32 mouse cellular contexts compared by ENCODE assay signal in genomic region chr1:128549442-128549841, GRCm38 (mm10). TPM values are rescaled to one million over a fixed set of nuclear protein-coding genes. Genes with fewer than 3 reads are reported as not detected.
A peak's percentile ranks its signal among the peaks of the same experiment; 100 is the strongest.
DNase-seq lines count a peak whose midpoint lies in the region; TF ChIP-seq lines count a peak whose summit lies in the region.
"Had no signal": no experiment of that assay in that cellular context is flagged by ENCODE, and none has a peak within 500 bp of the region (broad histone marks: within the 10 kb centered on the region; RNA-seq: fewer than 3 reads in every experiment).

No protein-coding gene starts in this region.

- no peaks in the 10 kb centered on the region for H3K27me3 ChIP-seq in CH12.LX (replicated peaks)
- H3K27me3 ChIP-seq in midbrain, embryonic 10.5 days (ENCODE audit: low read depth, poor library complexity, severe bottlenecking): peaks cover 13% of the 10 kb centered on the region; the same call in 1 of the 2 replicates
- H3K27me3 ChIP-seq: embryonic facial prominence, embryonic 15.5 days; kidney, embryonic 15.5 days; limb, embryonic 15.5 days; liver, embryonic 13.5 days; neural tube, embryonic 13.5 days had no signal

- H3K4me1 ChIP-seq in CH12.LX (ENCODE audit: control insufficient read depth in 1 of 2, insufficient read depth in 2 of 2): peaks cover 12 to 28% of the 10 kb centered on the region in 2 experiments
- peaks cover 50% of the 10 kb centered on the region for H3K4me1 ChIP-seq in midbrain, embryonic 10.5 days
- H3K4me1 ChIP-seq: kidney, embryonic 15.5 days; limb, embryonic 10.5 days; limb, embryonic 15.5 days; liver, embryonic 13.5 days had no signal

- peaks cover 4% of the 10 kb centered on the region for H3K9me3 ChIP-seq in CH12.LX (replicated peaks; ENCODE audit: low read length)
- H3K9me3 ChIP-seq in midbrain, embryonic 10.5 days (replicated peaks): no peaks in the 10 kb centered on the region
- H3K9me3 ChIP-seq: embryonic facial prominence, embryonic 10.5 days; embryonic facial prominence, embryonic 15.5 days; heart, embryonic 13.5 days; kidney, embryonic 15.5 days; limb, embryonic 10.5 days; limb, embryonic 15.5 days; liver, embryonic 13.5 days; neural tube, embryonic 13.5 days had no signal

- peak overlapping the region; percentile 96 for H3K27ac ChIP-seq in CH12.LX (ENCODE audit: insufficient read depth, low read depth)
- H3K27ac ChIP-seq in midbrain, embryonic 10.5 days (replicated peaks): no peak overlapping the region; the same call in 1 of the 2 replicates
- H3K27ac ChIP-seq: embryonic facial prominence, embryonic 10.5 days; embryonic facial prominence, embryonic 15.5 days; heart, adult 2 months; heart, embryonic 13.5 days; hindbrain, embryonic 14.5 days; kidney, embryonic 15.5 days; limb, embryonic 10.5 days; limb, embryonic 15.5 days; liver, embryonic 13.5 days; macrophage; neural tube, embryonic 13.5 days had no signal

- H3K4me3 ChIP-seq in CH12.LX (replicated peaks in 1 of 3; ENCODE audit: low read depth in 2 of 3, low read length in 2 of 3, poor library complexity in 1 of 3): no peak overlapping the region
- H3K4me3 ChIP-seq in midbrain, embryonic 10.5 days: no peak overlapping the region
- H3K4me3 ChIP-seq: embryonic facial prominence, embryonic 10.5 days; embryonic facial prominence, embryonic 15.5 days; heart, adult 2 months; heart, embryonic 13.5 days; kidney, embryonic 15.5 days; limb, embryonic 10.5 days; limb, embryonic 15.5 days; liver, embryonic 13.5 days; neural tube, embryonic 13.5 days had no signal

- no peak; the same call in none of the 2 replicates for TF ChIP-seq RAD21 in CH12.LX (IDR thresholded peaks at IDR 0.05; ENCODE audit: low read depth, low read length)

- no peak for TF ChIP-seq EP300 in CH12.LX (IDR thresholded peaks at IDR 0.05; ENCODE audit: low read length)

- WGBS in midbrain, embryonic 10.5 days: 58% methylated on average over 5 of the region's 5 CpGs

- H3K36me3 ChIP-seq in CH12.LX (replicated peaks in 1 of 2; ENCODE audit: control insufficient read depth in 1 of 2, insufficient read depth in 1 of 2, low read length in 1 of 2): no peaks in the 10 kb centered on the region
- H3K36me3 ChIP-seq in midbrain, embryonic 10.5 days: no peaks in the 10 kb centered on the region
- H3K36me3 ChIP-seq: embryonic facial prominence, embryonic 10.5 days; embryonic facial prominence, embryonic 15.5 days; heart, embryonic 13.5 days; kidney, embryonic 15.5 days; limb, embryonic 10.5 days; limb, embryonic 15.5 days; liver, embryonic 13.5 days; neural tube, embryonic 13.5 days had no signal

- peak overlapping the region; percentile 77 for H3K9ac ChIP-seq in CH12.LX (ENCODE audit: insufficient read depth, low read depth)
- H3K9ac ChIP-seq: embryonic facial prominence, embryonic 15.5 days; heart, embryonic 13.5 days; hindbrain, embryonic 14.5 days; kidney, embryonic 15.5 days; limb, embryonic 15.5 days; liver, embryonic 13.5 days; neural tube, embryonic 13.5 days had no signal

- DNase-seq in A20 (ENCODE audit: low read depth, low spot score): peak; percentile 66
- DNase-seq in CH12.LX (ENCODE audit: extremely low read depth): peak; percentile 75
- peak; percentile 52 for DNase-seq in induced T-regulatory cell, adult 2 months (ENCODE audit: low read depth)
- peak; percentile 37 for DNase-seq in naive thymus-derived CD4-positive, alpha-beta T cell, adult 2 months (ENCODE audit: low read depth)
- DNase-seq in heart, adult 8-10 months (ENCODE audit: low spot score): no peak
- no peak for DNase-seq in frontal cortex, postnatal 14 days (ENCODE audit: low spot score in 2 of 2)
- no peak for DNase-seq in midbrain, embryonic 10.5 days (ENCODE audit: low spot score)
- DNase-seq in layer of hippocampus, postnatal 36 days: no peak
- DNase-seq: adrenal gland, adult 2 months; adrenal gland, postnatal 36 days; cerebellum, adult 2 months; cerebellum, postnatal 14 days; gastrocnemius, postnatal 25 days; heart, adult 2 months; heart, postnatal 10 days; kidney, adult 11 months; kidney, postnatal 25 days; liver, embryonic 13.5 days; lung, adult 18-20 months; lung, postnatal 10 days; midbrain, embryonic 14.5 days; thymus, adult 18-20 months; thymus, postnatal 25 days had no signal

- H3K4me2 ChIP-seq in CH12.LX (ENCODE audit: insufficient read depth, low read depth, poor library complexity, severe bottlenecking): peak overlapping the region; percentile 54
- H3K4me2 ChIP-seq: embryonic facial prominence, embryonic 15.5 days; heart, embryonic 13.5 days; hindbrain, embryonic 14.5 days; kidney, embryonic 15.5 days; limb, embryonic 15.5 days; liver, embryonic 13.5 days; neural tube, embryonic 13.5 days had no signal

- no peak for TF ChIP-seq CTCF in CH12.LX (conservative IDR thresholded peaks at IDR 0.05 in 1 of 2, IDR thresholded peaks at IDR 0.05 in 1 of 2; ENCODE audit: low read depth in 2 of 2, low read length in 2 of 2)

- dilution Hi-C loops in CH12.LX (cut with MboI; ENCODE audit: extremely low pct_ligation_motif_present, extremely low pct_unique_long_range_greater_than_20kb, low sequenced_read_pairs): no loop called here

- no peak; the same call in 1 of the 2 replicates for TF ChIP-seq POLR2A in CH12.LX (IDR thresholded peaks at IDR 0.05; ENCODE audit: low read depth, low read length)

- in situ Hi-C loops in CH12.LX (cut with MboI; ENCODE audit: low pct_ligation_motif_present, low pct_unique_long_range_greater_than_20kb, low sequenced_read_pairs): no loop called here

- H3K79me2 ChIP-seq in CH12.LX (replicated peaks; ENCODE audit: control insufficient read depth, extremely low read depth, insufficient read depth, poor library complexity, severe bottlenecking): no peaks in the 10 kb centered on the region

TF ChIP-seq in CH12.LX, 34 proteins besides CTCF, POLR2A, EP300 and RAD21 (continues in another document):
- TF ChIP-seq ZC3H11A (IDR thresholded peaks at IDR 0.05; ENCODE audit: low read depth, low read length) (no peak), UBTF (IDR thresholded peaks at IDR 0.05; ENCODE audit: low read depth, low read length) (no peak), MXI1 (IDR thresholded peaks at IDR 0.05; ENCODE audit: low read depth, low read length) (no peak; the same call in 1 of the 2 replicates), ETS1 (conservative IDR thresholded peaks at IDR 0.05; ENCODE audit: low read depth, low read length) (peak; percentile 54; the same call in 1 of the 2 replicates), TBP (conservative IDR thresholded peaks at IDR 0.05; ENCODE audit: low read depth, low read length) (peak; percentile 85), KAT2A (IDR thresholded peaks at IDR 0.05; ENCODE audit: insufficient replicate concordance, low read length) (no peak), USF1 (IDR thresholded peaks at IDR 0.05; ENCODE audit: low read depth, low read length) (no peak), SMC3 (IDR thresholded peaks at IDR 0.05; ENCODE audit: low read depth, low read length) (no peak), PAX5 (IDR thresholded peaks at IDR 0.05; ENCODE audit: low read length) (no peak), MAZ (IDR thresholded peaks at IDR 0.05; ENCODE audit: low read depth, low read length) (no peak), MEF2A (IDR thresholded peaks at IDR 0.05; ENCODE audit: borderline replicate concordance, low read depth, low read length) (0 out of 2 replicates have a peak, but pooled peaks have one; percentile 24), E2F4 (IDR thresholded peaks at IDR 0.05; ENCODE audit: insufficient replicate concordance, low read depth, low read length) (no peak), USF2 (conservative IDR thresholded peaks at IDR 0.05; ENCODE audit: low read depth, low read length) (no peak), MAFK (IDR thresholded peaks at IDR 0.05; ENCODE audit: insufficient replicate concordance, low read length) (0 out of 2 replicates have a peak, but pooled peaks have one; percentile 29), MAX (IDR thresholded peaks at IDR 0.05; ENCODE audit: low read length) (peak; percentile 65; the same call in 1 of the 2 replicates), CHD1 (IDR thresholded peaks at IDR 0.05; ENCODE audit: low read depth, low read length) (0 out of 2 replicates have a peak, but pooled peaks have one; percentile 15), ZMIZ1 (IDR thresholded peaks at IDR 0.05; ENCODE audit: low read depth, low read length) (no peak), BHLHE40 (IDR thresholded peaks at IDR 0.05; ENCODE audit: low read depth, low read length) (peak; percentile 45; the same call in 1 of the 2 replicates), CHD2 (IDR thresholded peaks at IDR 0.05; ENCODE audit: low read length) (no peak), SIN3A (IDR thresholded peaks at IDR 0.05; ENCODE audit: low read length) (no peak), MYC (IDR thresholded peaks at IDR 0.05; ENCODE audit: low read depth, low read length) (peak; percentile 31; the same call in 1 of the 2 replicates), NELFE (IDR thresholded peaks at IDR 0.05; ENCODE audit: low read depth, low read length) (no peak), IRF4 (IDR thresholded peaks at IDR 0.05; ENCODE audit: low read depth, low read length) (no peak; the same call in 1 of the 2 replicates), POLR2AphosphoS2 (IDR thresholded peaks at IDR 0.05; ENCODE audit: low read depth, low read length) (no peak), JUND (conservative IDR thresholded peaks at IDR 0.05; ENCODE audit: low read depth, low read length) (no peak), ELF1 (IDR thresholded peaks at IDR 0.05; ENCODE audit: low read depth, low read length) (peak; percentile 8; the same call in 1 of the 2 replicates), TCF12 (IDR thresholded peaks at IDR 0.05; ENCODE audit: low read depth, low read length) (peak; percentile 36; the same call in 1 of the 2 replicates), ZNF384 (IDR thresholded peaks at IDR 0.05; ENCODE audit: low read depth, low read length) (peak; percentile 94), NRF1 (IDR thresholded peaks at IDR 0.05; ENCODE audit: low read depth, low read length) (no peak), RCOR1 (conservative IDR thresholded peaks at IDR 0.05; ENCODE audit: low read depth, low read length) (0 out of 2 replicates have a peak, but pooled peaks have one; percentile 52), HCFC1 (IDR thresholded peaks at IDR 0.05; ENCODE audit: low read depth, low read length) (0 out of 2 replicates have a peak, but pooled peaks have one; percentile 13), GABPA (IDR thresholded peaks at IDR 0.05; ENCODE audit: insufficient replicate concordance, low read depth, low read length) (no peak), JUN (IDR thresholded peaks at IDR 0.05; ENCODE audit: insufficient read depth, low read depth, low read length) (no peak)

RNA-seq across cellular contexts. Expression of gene Cxcr4, which starts 42.7 kb away (rescaled TPM):
- total RNA-seq in CH12.LX (2012; rRNA removed): 156 and 169 TPM in 2 replicates
- total RNA-seq in CH12.LX (2014; rRNA removed): 86.6 and 102 TPM in 2 replicates
- polyA plus RNA-seq in CH12.LX (2012; ENCODE audit: insufficient read length, low read depth): 80.3 and 80.6 TPM in 2 replicates
- total RNA-seq in heart, adult 8-10 months (2022): 1 to 10 TPM; 5.0 to 8.6 (median 6.9) TPM
- 18.6 and 20.2 TPM in 2 replicates for polyA plus RNA-seq in midbrain, embryonic 10.5 days (2016; fragmentation: Nextera tagmentation; extraction: Ambion mirVana)
- total RNA-seq in layer of hippocampus, postnatal 36 days (2021): 1 to 10 TPM; 5.9 to 6.1 TPM

Comparison
In these comparisons a context has a peak if more than half of its experiments do, and no peak if none do; other contexts are left out.
1. DNase-seq: peak in A20 (single experiment), CH12.LX (single experiment), induced T-regulatory cell, adult 2 months (single experiment) and naive thymus-derived CD4-positive, alpha-beta T cell, adult 2 months (single experiment); none in heart, adult 8-10 months (single experiment), frontal cortex, postnatal 14 days (0 of 2), midbrain, embryonic 10.5 days (single experiment) and layer of hippocampus, postnatal 36 days (0 of 2).
2. RNA of gene Cxcr4, which starts 42.7 kb away (total RNA-seq): 86.6 to 169 TPM in CH12.LX; 5.0 to 8.6 TPM in heart, adult 8-10 months and 5.9 to 6.1 TPM in layer of hippocampus, postnatal 36 days; every median in the first group is over 4 times any median in the second.